Mouse (Mus musculus) lung, postnatal 0 days (tissue): ENCODE measurements around the gene Fam120c.
"Not testable (repeated sequence)": the region's sequence is repeated elsewhere in the genome, so short reads cannot be mapped to it uniquely, and the experiment has no call there.

Source experiments
- CTCF ChIP-seq: IDR thresholded peaks from 2 replicates; pipeline ENCODE4 v1.5.1; 2016; ENCODE audit warnings: antibody characterized with exemption, mild to moderate bottlenecking
- EP300 ChIP-seq: IDR thresholded peaks from 2 replicates; pipeline ENCODE4 v1.6.1; 2016; ENCODE audit warnings: antibody characterized with exemption, mild to moderate bottlenecking, control low read depth

DNA sequence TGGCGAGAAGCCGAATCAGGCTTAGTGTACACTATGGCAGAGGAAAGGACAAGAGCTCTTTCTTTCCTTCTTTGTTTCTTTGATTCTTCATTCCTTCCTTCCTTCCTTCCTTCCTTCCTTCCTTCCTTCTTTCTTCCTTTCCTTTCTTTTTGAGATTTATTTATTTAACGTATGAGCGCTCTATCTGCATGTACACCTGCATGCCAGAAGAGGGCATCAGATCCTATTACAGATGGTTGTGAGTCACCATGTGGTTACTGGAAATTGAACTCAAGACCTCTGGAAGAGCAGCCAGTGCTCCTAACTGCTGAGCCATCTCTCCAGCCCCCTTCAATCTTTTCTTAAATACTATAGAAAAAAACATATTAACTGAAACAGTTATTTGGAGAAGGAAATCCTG, 149.3 kb downstream of the Fam120c start:
- TF ChIP-seq CTCF, result 0 out of 2 replicates have a peak, but pooled peaks have one; percentile 3
- TF ChIP-seq EP300, result not testable (repeated sequence)
